Mouse (Mus musculus) kidney, adult 11 months (tissue): ENCODE measurements around the gene Noxo1.
"Not testable (repeated sequence)": the region's sequence is repeated elsewhere in the genome, so short reads cannot be mapped to it uniquely, and the experiment has no call there.

Experiments used
- DNase-seq: peaks from one replicate; pipeline ENCODE4 v3.0.0; 2022

Gene Noxo1

DNA sequence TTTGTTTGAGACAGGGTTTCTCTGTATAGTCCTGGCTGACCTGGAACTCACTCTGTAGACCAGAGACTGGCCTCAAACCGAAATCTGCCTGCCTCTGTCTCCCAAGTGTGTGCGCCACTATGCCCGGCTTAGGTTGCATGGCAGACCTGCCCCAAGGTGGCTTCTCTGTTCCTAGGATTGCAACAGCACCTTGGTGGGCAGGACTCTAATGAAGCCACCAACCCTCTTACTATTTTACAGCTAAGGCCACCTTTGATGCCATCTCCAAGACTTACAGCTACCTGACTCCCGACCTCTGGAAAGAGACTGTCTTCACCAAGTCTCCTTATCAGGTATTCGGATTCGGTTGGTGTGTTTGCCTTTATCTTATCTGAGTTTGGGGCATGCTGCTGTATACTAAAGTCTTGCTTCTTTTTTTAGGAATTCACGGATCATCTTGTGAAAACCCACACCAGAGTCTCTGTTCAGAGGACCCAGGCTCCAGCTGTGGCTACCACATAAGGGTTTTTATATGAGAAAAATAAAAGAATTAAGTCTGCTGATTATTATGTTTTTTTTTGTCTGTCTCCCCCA, 25.4 kb downstream of the Noxo1 start:
- DNase-seq, result not testable (repeated sequence)

DNA sequence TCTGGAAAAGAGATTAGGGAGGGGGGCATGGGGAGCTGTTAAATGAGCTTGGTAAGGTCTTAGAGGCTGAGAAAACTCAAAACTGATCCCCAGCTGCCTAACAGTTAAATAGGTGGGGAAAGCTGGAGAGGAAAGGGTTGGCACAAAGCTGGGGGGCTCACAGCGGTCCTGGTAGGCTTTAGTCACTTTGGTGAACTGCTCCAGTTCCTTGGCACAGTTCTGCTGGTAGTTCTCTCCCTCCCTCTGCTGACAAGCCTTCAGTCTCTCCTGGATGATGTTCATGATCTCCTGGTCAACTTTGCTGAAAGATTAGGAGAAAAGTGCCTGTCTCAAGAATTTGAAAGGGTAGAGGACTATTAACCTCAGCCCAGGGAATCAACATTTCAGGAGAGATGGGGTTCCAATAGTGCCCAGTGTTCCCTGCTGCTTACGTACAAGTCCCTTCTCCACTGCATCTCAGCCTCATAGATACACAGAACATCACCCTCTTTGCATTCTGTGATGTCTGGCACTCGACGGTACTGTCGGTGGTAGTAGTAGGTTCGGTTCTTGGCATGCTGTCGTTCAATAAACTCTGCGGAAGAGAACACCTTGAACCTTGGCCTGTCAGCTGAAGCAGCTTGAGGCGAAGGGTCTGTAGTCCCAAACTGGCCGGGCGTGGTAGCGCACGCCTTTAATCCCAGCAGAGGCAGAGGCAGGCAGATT, 26.3 kb downstream of the Noxo1 start:
- no peak for DNase-seq

DNA sequence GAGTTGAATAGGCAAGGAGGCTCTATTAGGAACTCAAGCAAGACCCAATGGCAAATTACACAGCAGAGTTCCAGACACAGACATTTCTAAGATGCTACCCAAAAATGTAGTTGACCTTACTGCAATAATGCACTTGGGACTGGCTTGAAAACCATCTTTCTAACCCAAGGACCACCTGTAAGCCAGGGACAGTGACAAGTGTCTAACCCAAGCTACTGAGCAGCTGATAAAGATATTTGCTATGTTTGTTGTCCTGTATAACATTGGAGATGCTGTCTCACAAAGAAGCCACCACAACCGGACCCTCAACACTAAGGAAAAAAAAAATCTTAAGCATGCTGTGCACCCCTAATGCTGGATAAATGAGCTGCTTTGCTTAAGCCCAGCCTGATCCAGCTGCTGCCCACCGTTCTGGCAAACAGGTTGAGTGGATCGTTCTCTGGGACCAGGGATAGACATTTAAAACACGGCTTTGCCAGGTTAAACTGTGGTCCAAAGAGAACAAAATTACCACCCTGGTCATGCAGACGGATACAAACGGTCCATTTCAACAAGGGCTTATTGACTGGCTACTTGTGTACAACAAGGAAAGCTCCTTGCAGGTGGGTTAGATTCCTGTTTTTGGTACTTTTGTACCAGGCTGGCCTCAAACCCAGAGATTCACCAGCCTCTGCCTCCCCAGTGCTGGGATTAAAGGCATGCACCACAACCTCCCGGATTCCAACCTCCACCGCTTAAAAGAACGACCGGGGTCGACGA, 27.3 kb downstream of the Noxo1 start:
- no peak for DNase-seq

DNA sequence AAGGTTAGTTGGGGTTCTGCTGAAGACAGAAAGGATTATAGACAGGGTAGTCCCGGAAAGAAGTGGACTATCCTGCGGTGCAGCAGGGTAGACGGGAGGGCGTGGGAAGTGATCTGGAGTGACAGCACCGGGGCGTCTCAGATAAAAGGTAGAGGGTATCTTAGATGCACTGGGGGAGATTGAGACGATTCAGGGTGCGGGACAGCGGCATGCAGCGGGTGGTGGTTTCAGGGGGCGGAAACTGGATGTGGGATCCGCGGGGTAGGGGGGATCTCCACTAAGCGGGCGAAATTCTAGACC, 27.8 kb downstream of the Noxo1 start:
- no peak for DNase-seq

DNA sequence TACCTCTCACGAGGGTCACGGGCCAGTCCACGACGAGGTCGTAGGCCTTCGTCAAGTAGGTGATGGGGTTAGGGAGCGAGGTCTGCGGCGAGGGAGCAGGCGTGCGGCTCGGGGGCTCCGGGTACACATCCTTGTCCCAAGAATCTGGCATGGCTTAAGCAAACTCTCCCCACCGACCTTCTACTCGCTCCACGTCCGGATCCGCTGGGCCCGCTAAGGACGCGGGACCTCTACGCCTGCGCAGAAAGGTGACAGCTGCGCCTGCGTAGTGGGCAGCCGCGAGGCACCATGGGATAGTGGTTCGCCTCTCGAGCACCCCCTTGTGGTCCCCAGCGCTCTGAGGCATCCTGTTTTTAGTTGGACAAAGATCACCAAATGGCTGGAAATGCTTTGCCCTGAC, 28.1 kb downstream of the Noxo1 start, which contains the start of gene Ndufb10:
Ndufb10 (minus strand) TSS at position 295 of the 400 bp plus-strand sequence.
- peak; percentile 94 for DNase-seq

DNA sequence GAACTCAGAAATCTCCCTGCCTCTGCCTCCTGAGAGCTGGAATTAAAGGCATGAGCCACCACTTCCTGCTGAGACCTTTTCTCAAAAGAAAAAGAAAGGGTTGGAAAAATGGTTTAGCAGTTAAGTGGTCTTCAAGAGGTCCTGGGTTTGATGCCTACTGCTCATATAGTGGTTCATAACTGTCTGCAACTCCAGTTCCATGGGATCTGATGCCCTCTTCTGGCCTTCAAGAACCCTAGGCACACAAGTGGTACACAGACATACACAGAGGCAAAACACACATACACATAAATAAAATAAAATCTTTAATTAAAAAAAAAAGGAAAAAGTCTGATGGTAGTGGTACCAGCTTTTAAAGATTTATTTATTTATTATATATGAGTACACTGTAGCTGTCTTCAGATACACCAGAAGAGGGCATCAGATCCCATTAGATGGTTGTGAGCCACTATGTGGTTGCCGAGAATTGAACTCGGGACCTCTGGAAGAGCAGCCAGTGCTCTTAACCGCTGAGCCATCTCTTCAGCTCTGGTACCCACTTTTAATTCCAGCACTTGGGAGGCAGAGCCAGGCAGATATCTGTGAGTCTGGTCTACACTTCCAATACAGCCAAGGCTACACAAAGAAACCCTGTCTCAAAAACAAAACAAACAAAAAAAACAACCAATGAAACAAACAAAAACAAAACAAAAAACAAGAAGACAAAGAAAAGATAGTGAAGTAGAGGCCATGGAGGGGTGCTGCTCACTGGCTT, 29.8 kb downstream of the Noxo1 start:
- no peak for DNase-seq

DNA sequence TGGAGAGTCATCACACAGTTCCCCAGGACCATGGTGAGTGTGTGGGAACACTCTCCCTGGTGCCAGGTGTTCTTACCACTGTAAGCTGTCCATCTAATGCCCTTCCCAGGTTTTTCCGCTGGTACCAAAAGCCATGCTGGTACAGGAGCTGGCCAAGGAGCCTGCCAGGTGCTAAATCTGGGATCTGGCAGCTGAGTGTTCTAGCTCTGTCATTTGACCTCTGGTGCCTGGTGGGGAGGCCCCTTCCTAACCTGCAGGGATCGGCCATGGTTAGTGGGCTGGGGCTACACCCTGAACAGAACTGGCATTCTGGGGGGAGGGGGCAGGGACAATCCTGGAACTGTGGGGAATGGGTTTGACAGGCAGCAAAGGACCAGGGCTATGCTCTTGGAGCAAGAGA, 31.6 kb downstream of the Noxo1 start, which contains the start of gene Rpl3l:
Rpl3l (plus strand) TSS at position 203 of the 400 bp plus-strand sequence.
- DNase-seq, result no peak

DNA sequence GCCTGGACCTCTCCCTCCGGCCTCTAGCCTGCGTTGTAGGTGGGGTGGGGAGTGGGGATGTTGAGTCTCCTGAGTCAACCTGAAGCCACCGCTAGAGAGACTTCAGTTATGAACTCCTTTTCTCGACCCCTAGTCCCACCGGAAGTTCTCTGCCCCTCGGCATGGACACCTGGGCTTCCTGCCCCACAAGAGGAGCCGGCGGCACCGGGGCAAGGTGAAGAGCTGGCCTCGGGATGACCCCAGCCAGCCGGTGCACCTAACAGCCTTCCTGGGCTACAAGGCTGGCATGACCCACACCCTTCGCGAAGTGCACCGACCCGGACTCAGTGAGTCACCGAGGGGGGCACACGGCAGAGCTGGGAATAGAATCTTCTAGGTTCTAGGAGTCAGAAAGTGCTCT, 32.1 kb downstream of the Noxo1 start:
- DNase-seq, result no peak

DNA sequence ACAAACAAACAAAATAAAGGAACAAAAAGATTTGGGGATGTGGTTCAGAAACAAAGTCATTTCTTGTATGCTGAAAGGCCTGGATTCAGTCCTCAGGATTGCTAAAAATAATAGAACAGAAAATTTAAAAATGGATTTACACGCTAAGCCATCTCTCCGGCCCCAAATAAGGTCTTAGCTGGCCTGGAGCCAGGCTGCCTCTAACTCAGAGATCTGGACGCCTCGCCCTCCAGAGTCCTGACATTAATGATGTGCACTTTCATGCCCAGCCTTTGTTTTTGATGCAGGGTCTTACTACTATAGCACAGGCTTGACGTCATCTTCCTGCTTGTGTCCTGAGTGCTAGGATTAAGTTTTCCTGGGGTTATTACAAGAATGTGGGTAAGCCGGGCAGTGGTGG, 33.0 kb downstream of the Noxo1 start:
- DNase-seq, result no peak

DNA sequence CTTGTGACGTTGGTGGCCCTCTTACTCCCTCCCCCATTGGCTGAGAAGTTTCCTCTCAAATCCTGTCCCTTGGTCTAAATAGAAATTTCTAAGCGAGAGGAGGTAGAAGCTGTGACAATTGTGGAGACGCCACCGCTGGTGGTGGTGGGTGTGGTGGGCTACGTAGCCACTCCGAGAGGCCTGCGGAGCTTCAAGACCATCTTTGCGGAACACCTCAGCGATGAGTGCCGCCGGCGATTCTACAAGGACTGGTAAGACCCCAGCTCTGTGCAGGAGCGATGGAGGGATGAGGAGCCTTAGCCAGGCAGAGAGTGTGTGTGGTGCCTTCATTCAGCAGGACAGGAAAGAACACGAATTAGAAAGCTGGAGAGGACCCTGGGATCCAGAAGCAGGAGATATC, 34.8 kb downstream of the Noxo1 start:
- no peak for DNase-seq

DNA sequence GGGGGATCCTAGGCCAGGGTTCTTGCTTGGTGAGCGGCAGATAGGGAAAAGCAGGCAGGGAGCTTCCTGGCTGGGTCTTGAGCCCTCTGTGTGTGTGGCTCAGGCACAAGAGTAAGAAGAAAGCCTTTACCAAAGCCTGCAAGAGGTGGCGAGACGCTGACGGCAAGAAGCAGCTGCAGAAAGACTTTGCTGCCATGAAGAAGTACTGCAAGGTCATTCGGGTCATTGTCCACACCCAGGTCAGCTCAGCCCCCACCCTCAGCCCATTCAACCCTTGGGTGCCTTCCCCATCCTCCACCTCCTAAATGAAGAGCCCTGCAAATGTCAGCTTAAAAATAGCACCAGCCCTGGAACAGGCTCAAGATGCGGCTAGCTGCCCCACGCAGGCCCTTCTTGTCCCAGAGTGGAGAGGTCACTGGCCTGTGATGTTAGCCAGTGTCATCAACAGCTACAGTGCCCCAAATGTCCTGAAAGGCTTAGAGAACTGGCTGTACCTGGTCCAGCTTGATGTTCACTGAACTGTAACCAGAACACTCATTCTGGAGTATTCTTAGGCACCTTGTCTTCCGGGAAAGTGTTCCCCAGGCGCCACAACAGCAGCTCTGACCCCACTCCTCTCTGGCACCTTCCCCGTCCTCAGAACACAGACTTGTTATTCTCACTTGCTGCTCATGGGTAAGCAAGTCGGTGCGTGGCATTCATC, 36.4 kb downstream of the Noxo1 start:
- DNase-seq, result no peak

DNA sequence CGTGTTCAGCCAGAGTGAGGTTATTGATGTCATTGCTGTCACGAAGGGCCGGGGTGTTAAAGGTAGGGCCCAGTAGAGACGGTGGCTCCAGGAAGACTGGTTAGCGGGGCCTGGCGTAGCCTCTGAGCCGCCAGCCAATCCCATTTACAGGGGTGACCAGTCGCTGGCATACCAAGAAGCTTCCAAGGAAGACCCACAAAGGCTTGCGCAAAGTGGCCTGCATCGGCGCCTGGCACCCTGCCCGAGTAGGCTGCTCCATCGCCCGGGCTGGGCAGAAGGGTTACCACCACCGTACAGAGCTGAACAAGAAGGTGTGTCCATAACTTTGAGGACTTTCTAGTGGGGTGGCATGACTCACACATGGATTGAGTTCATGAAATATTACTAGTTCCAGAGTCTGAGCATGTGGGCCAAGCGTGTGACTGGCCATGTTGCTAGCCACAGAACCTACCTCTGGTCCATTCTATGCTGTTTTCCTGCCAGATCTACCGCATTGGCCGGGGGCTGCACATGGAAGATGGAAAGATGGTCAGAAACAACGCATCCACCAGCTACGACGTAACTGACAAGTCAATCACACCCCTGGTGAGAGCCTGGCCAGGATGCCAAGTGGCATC, 37.5 kb downstream of the Noxo1 start:
- no peak for DNase-seq

DNA sequence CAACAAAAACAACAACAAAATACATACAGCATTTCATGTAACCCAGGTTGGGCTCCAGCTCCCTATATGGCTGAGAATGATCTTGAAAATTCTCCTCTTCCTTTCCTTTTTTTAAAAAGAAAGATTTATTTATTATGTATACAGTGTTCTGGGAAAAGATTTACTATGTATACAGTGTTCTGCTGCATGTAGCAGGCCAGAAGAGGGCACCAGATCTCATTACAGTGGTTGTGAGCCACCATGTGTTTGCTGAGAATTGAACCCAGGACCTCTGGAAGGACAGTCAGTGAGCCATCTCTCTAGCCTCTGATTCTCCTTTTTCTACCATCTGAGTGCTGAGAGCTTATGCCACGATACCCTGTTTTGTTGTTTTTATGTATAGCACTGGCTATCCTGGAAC, 38.5 kb downstream of the Noxo1 start:
- DNase-seq, result no peak

DNA sequence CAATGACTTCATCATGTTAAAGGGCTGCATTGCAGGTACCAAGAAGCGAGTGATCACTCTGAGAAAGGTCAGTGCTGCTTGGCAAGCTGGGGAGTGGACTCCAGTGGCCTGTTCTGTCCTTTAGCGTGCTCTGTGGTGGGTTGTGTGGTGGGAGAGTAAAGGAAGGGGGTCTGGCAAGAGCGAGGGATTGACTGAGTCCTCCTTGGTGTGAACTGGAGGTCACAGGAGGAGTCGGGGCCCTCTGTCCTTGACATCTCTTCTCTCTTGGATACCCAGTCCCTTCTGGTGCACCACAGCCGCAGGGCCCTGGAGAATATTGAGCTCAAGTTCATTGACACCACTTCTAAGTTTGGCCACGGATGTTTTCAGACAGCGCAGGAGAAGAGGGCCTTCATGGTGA, 39.4 kb downstream of the Noxo1 start:
- DNase-seq, result no peak

DNA sequence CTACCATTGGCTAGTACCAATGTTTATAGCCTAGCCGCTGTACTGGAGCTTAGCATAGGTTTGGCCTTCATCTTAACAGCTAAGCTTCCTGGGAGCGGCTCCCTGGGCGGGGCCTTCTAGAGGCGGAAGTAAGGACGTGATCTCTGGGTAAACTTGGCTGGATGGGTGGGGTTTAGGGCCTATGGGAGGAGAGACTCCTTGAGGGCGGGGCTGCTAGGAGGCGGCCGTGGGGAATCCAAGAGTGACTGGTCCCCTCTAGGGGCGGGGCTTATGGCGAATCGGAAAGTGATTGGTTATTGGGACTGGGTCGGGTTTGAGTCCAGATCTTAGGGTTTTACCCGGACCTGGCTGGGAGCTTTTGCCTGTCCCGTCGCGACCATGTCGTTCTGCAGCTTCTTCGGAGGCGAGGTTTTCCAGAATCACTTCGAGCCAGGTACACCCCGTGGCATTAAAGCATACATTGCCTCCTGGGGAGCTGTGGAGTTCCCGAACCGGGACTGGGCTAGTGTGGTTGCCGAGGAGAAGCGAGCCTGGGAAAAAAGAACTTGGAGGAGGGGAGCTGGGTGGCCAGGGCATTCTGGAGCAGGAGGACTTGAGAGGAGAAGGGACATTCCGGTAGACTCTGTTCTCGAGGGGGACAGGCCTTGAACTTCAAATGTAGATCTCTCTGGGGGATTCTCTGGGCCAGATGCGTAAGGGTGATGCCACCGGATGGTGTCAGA, 40.5 kb downstream of the Noxo1 start, which contains the start of gene Msrb1:
Msrb1 (plus strand) TSS at position 313 of the 722 bp plus-strand sequence.
- DNase-seq, result peak; percentile 99

DNA sequence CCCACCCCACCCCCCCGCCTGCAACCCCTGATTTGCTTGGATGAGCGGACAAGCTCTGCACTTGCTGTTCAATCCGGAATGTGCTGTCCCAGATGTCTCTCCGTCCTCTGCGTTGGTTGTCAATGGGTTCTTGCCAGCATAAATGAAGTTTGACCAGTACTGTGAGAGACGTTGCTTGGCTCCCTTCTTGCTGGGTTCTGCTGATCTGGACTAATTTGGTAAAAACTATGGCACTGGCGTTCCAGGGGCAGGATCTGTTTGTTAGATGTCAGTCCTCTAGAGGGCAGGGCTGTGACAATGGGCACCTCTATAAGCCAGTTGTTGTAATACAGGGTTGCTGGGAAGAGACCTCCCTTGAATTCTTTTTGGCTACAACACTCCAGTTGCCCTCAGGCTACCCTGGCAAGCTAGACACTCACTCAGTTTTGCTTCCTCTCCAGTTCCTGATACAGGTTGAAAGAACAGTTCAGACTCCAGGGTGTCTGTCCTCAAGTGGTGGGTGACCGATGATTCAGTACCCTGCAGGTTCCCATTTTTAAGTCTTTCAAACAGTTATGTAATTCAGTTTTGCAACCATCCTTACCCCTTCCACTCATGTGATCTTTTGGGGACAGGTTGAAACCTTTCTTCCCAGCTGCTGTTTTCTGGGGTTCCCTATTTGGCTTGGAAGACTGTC, 41.2 kb downstream of the Noxo1 start:
- peak; percentile 68 for DNase-seq

DNA sequence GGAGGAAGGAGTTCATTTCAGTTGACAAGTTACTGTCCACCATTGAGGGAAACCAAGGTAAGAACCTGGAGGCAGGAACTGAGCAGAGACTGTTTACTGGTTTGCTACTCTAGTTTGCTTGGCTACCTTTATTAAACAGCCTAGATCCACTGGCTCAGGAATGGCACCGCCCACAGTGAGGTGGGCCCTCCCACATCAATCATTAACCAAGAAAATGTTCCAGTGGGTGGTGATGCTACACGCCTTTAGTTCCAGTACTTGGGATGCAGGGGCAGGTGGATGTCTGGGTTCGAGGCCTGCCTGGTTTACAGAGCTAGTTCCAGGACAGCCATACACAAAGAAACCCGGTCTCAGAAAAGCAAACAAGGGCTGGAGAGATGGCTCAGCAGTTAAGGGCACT, 42.2 kb downstream of the Noxo1 start:
- peak; percentile 81 for DNase-seq

DNA sequence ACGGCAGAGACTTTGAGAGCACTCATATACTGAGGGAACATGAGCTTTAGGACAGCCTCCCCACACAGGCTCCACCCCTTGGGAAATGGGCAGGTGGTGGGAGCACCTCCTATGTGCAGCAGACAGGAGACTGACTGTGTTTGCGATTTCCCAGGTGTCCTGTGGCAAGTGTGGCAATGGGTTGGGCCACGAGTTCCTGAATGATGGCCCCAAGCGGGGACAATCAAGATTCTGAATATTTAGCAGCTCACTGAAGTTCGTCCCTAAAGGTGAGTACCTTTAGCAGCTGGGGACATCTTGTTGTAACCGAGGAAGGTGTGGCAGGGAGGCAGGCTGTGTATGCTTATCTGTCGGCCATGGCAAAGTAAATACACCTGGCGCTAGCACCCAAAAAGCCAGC, 43.9 kb downstream of the Noxo1 start:
- no peak for DNase-seq

DNA sequence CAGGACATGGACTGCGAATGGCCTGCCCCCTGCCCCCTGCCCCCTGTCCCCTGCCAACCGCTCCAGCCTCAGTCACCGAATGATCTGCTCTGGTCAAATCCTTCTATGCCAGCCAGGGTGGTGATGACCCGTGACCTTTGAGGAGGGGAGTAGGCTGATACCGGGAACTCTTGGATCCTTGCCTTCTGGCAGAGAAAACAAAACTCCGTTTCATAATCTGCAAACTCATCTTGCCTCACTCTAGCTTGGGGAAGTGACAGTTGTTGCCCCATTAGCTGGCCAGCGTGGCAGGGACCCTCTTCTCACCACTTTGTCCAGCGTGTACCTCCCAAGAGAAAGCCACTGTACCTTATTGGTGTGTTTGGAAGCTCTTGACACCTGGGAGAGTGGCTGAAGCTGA, 46.3 kb downstream of the Noxo1 start:
- DNase-seq, result no peak

DNA sequence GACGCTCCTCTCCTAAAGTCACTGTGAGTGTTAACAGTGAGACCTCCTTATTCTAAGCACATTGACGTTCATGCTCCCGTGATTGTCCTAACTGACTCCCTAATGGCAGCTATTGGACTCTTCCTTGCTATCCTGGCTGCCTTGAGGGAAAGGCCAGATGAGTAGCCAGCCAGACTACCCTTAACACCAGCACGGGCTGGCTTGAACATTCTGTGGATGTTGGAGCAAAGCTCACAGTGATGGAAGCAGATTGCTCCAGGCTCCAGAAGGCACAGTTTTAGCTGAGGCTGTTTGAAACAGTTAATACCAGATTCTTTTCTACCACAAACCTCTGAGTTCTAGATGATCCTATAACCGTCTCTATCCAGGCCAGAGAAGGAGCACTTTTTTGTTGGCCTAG, 47.9 kb downstream of the Noxo1 start:
- no peak for DNase-seq

DNA sequence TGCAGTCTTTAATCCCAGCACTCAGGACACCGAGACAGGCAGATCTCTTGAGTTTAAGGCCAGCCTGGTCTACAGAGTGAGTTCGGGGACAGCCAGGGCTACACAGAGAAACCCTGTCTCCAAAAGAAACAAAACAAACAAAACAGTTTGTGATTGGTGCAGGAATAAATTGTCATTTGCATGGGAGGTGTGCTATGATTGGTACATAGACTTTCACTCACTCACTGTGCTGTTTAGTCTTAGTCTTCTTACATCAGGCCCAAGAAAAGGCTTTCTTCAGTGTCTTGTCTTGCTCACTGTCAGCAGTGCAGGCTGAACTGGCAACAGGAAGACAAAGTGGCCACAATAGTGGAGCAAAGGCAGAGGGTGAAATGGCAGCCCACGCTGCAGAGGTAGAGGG, 48.3 kb downstream of the Noxo1 start:
- no peak for DNase-seq
